Mouse (Mus musculus) intestine, embryonic 15.5 days (tissue): Measurements from ENCODE around the gene Nrbf2. TPM values are rescaled to one million over a fixed set of nuclear protein-coding genes. Genes with fewer than 3 reads are reported as not detected.

Experiments used
- ATAC-seq: fragments of 200-750 bp; cut with Nextera tagmentation; 2 replicates; pipeline ENCODE4 v1.8.0; 2017; ENCODE audit warnings: moderate TSS enrichment, moderate library complexity
- H3K27ac ChIP-seq: fragments of 300-500 bp; sonication (generic); 2 replicates; pipeline ENCODE4 v1.5.1; 2015; ENCODE audit warnings: mild to moderate bottlenecking, inconsistent platforms
- H3K27me3 ChIP-seq: fragments of 300-500 bp; sonication (generic); replicated peaks from 2 replicates; pipeline ENCODE4 v1.6.1; 2015; ENCODE audit warnings: inconsistent platforms
- H3K36me3 ChIP-seq: fragments of 300-500 bp; sonication (generic); 2 replicates; pipeline ENCODE4 v1.6.1; 2015; ENCODE audit warnings: inconsistent platforms
- H3K4me1 ChIP-seq: fragments of 300-500 bp; sonication (generic); replicated peaks from 2 replicates; pipeline ENCODE4 v1.6.1; 2015; ENCODE audit warnings: inconsistent platforms
- H3K4me2 ChIP-seq: fragments of 300-500 bp; sonication (generic); replicated peaks from 2 replicates; pipeline ENCODE4 v1.6.1; 2015; ENCODE audit warnings: mild to moderate bottlenecking, inconsistent platforms
- H3K4me3 ChIP-seq: fragments of 300-500 bp; sonication (generic); replicated peaks from 2 replicates; pipeline ENCODE4 v1.5.1; 2015; ENCODE audit warnings: inconsistent platforms
- H3K9ac ChIP-seq: fragments of 300-500 bp; sonication (generic); 2 replicates; pipeline ENCODE4 v1.6.1; 2015; ENCODE audit warnings: inconsistent platforms
- H3K9me3 ChIP-seq: fragments of 300-500 bp; sonication (generic); 2 replicates; pipeline ENCODE4 v1.6.1; 2016; ENCODE audit warnings: inconsistent platforms
- WGBS: fragments of 180-500 bp; shearing (Covaris S2); methylation state at CpG from one replicate; pipeline ENCODE4 v1.1.7; 2015; 5-methylcytosine and 5-hydroxymethylcytosine counted together
- polyA plus RNA-seq: library from polyadenylated mRNA; unstranded; fragments of >200 nt; fragmentation: Nextera tagmentation; extraction: Ambion mirVana; gene quantifications from 2 replicates; pipeline ENCODE4 v1.2.1, GENCODE M21; 2015

Nrbf2 gene
- 33.4 and 34.3 TPM in 2 replicates for polyA plus RNA-seq

DNA sequence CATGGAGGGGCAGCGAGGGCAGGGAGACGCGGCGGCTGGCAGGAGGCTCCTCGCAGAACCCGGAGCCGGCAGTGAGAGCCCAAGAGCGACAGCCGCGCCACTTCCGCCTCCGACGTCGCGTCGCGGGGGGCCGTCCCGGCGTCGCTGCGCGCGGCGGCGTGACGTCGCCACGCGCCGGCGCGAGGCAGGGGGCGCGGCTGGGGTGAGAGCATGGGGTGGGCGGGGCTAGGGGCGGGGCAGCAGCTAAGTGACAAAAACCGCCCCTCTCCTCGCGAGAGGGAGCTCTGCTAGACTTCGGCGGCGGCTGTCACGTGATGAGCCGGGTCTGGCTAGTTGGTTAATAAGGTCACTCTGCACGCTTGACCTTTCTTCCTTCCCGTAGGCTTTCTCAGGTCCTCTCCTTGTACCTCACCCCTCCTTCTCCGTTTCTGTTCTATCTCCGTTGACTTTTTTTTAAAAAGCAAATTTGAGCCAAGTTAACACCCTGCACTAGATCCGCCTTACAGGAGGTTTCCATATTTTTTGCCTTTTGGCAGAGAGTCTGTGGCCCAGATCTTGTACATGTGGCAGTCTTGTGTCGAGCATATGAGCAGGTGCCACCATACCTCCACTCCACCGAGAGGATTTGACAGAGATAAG, at the start of gene Nrbf2:
Gene Nrbf2 (minus strand): TSS at position 130 of the 639 bp plus-strand sequence.
- peak within 1 kb of the TSS; percentile 81 for H3K4me2 ChIP-seq
- H3K27ac ChIP-seq: peak within 1 kb of the TSS; percentile 66
- no peaks in the 10 kb centered on the region for H3K36me3 ChIP-seq
- peak within 1 kb of the TSS; percentile 97 for H3K4me3 ChIP-seq
- H3K27me3 ChIP-seq: no peaks in the 10 kb centered on the region
- WGBS: 2% methylated on average over 49 of the region's 52 CpGs
- H3K9me3 ChIP-seq: no peaks in the 10 kb centered on the region
- peak within 1 kb of the TSS; percentile 90 for H3K9ac ChIP-seq
- no peaks in the 10 kb centered on the region; the same call in 1 of the 2 replicates for H3K4me1 ChIP-seq
- peak; percentile 96 for ATAC-seq

DNA sequence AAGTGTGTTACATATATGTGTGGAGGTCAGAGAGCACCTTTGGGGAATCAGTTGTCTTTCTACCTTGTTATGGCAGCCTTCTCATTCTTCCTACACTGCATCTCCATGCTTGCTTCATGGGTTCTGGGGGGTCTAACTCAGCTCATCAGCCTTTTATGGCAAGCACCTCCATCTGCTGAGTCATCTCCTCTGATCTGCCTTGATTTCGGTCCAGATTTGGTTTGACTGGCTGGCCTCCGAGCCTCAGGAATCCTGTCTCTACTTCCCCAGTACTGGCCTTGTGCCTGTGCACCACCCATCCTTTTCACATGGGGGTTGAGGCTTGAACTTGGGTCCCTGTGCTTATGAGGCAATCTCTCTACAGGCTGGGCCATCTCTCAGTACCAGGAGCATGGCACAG, 45.5 kb upstream of the Nrbf2 start:
- no peak for ATAC-seq
- no peak overlapping the region for H3K9ac ChIP-seq
- no peaks in the 10 kb centered on the region for H3K27me3 ChIP-seq
- H3K4me2 ChIP-seq: no peak overlapping the region
- H3K36me3 ChIP-seq: no peaks in the 10 kb centered on the region
- H3K4me1 ChIP-seq: no peaks in the 10 kb centered on the region
- H3K4me3 ChIP-seq: no peak overlapping the region
- H3K9me3 ChIP-seq: no peaks in the 10 kb centered on the region
- WGBS: 86% methylated on average over 2 of the region's 2 CpGs
- H3K27ac ChIP-seq: no peak overlapping the region

DNA sequence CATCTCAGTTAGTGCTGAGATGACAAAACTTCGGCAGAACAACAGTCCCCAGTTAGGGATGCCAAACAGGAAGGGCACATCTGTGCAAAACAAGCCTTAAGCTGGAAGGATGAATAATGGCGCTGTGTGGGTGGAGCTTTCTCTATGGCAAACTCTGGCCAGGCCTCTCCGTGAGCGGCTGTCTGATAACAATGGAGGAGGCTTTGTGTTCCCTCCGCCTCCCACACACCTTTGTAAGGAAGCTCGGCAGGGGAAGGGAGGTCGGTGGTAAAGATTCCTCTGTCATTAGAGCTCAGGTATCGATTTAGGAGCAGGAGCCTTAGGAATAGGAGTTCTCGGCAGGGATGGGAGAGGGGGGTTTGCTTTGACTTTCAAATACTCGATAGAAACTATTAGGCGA, 44.6 kb upstream of the Nrbf2 start:
- ATAC-seq: no peak
- no peak overlapping the region for H3K4me3 ChIP-seq
- H3K4me1 ChIP-seq: no peaks in the 10 kb centered on the region
- no peak overlapping the region for H3K4me2 ChIP-seq
- no peak overlapping the region for H3K27ac ChIP-seq
- 38% methylated on average over 11 of the region's 11 CpGs for WGBS
- H3K36me3 ChIP-seq: no peaks in the 10 kb centered on the region
- H3K9ac ChIP-seq: no peak overlapping the region
- no peaks in the 10 kb centered on the region for H3K9me3 ChIP-seq
- no peaks in the 10 kb centered on the region for H3K27me3 ChIP-seq

DNA sequence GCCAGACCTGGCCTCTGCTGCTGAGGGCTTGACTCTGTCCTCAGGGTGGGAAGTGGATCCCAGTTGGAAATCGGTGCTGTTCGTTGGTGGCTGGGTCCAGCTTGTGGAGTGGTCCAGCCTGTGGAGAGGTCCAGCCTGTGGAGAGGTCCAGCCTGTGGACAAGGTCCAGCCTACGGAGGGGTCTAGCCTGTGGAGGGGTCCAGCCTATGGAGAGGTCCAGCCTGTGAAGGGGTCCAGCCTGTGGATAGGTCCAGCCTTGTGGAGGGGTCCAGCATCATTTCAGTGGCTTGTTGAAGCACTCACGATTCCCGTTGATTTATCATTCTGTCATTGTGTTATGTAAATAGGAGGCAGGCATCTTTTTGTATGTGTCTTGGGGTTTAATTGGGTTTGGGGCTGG, 43.1 kb upstream of the Nrbf2 start:
- no peaks in the 10 kb centered on the region for H3K4me1 ChIP-seq
- H3K27ac ChIP-seq: no peak overlapping the region
- no peaks in the 10 kb centered on the region for H3K9me3 ChIP-seq
- WGBS: 79% methylated on average over 5 of the region's 5 CpGs
- H3K4me2 ChIP-seq: no peak overlapping the region
- no peaks in the 10 kb centered on the region for H3K36me3 ChIP-seq
- no peak overlapping the region for H3K4me3 ChIP-seq
- no peaks in the 10 kb centered on the region for H3K27me3 ChIP-seq
- no peak for ATAC-seq
- no peak overlapping the region for H3K9ac ChIP-seq

DNA sequence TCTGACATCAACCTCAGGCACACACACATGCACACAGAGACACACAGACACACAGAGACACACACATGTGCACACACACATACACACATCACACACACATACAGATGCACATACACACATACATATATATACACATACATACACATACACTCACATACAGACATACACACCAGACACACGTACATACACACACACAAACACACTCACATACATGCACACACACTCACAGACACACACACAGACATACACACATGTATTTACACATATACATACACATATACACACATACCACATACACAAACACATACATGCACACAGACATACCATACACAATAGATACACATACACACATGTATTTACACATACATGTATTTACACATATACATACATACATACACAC, 38.9 kb upstream of the Nrbf2 start:
- Histone ChIP-seq H3K27me3 (no peaks in the 10 kb centered on the region), H3K27ac (no peak overlapping the region), H3K4me3 (no peak overlapping the region), H3K4me1 (peaks cover 3% of the 10 kb centered on the region; the same call in 1 of the 2 replicates), H3K36me3 (no peaks in the 10 kb centered on the region), H3K4me2 (no peak overlapping the region), H3K9me3 (no peaks in the 10 kb centered on the region), H3K9ac (no peak overlapping the region)
- WGBS: 63% methylated on average over 1 of the region's 1 CpGs
- no peak for ATAC-seq

DNA sequence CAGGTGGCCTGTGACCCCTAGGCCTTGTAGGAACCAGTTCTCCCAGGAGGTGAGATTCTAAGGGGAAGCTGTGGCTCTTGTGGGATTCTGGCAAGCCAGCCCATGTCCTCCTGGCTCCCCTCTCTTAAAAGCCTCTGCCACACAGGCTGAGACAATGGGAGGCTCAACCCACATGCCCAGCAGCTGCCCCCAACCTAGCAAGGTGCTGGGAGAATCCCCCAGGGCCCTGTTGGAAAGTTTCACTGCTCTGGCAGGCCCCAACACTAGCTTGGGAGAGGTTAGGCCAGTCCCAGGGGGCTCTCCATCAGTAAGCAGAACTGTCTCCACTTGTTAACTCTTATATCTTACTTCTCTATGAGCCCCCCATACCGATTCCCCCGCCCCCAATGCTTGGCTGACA, 36.3 kb upstream of the Nrbf2 start:
- no peak overlapping the region for H3K4me3 ChIP-seq

DNA sequence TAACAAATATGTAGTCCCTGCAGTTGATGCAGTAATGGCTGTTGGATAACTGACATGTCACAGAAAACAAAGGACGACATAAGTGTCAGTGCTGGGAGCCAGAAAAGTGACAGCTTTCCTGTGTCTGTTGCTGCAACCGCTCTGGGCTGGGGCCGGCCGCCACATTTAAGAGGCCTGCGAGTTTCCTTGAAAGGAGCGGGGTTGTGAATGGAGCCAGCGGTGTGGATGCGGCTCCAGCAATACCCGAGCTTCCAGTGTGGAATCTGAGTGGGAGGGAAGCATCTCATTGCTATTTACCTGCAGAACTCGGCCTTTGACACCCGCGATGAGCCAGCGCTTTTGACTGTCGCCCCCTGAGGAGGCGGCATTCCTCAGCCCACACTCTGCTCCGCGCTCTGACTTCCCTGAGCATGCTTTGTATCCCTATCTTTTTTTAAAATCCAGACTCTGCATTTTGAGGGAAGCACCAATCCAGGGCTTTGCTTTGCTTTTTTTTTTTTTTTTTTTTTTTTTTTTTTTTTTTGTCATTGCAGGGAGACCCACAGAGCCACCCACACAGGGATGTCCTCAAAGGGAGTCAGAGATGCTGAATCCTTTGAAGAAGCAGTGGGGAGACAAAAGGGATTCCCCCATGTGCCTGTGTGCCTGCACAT, 35.2 kb upstream of the Nrbf2 start:
- Histone ChIP-seq H3K36me3 (no peaks in the 10 kb centered on the region), H3K27ac (no peak overlapping the region), H3K4me3 (no peak overlapping the region), H3K9ac (no peak overlapping the region), H3K27me3 (no peaks in the 10 kb centered on the region), H3K9me3 (no peaks in the 10 kb centered on the region), H3K4me1 (peaks cover 3% of the 10 kb centered on the region; the same call in 1 of the 2 replicates), H3K4me2 (0 out of 2 replicates have a peak overlapping the region, but pooled peaks have one; percentile 6)
- ATAC-seq: no peak
- WGBS: 24% methylated on average over 17 of the region's 17 CpGs

More for the DNA sequence above, 36.3 kb upstream of the Nrbf2 start:
- no peak for ATAC-seq
- Histone ChIP-seq H3K36me3 (no peaks in the 10 kb centered on the region), H3K27me3 (no peaks in the 10 kb centered on the region), H3K27ac (no peak overlapping the region), H3K4me2 (no peak overlapping the region), H3K9me3 (no peaks in the 10 kb centered on the region), H3K4me1 (peaks cover 3% of the 10 kb centered on the region; the same call in 1 of the 2 replicates), H3K9ac (no peak overlapping the region)
- 93% methylated on average over 2 of the region's 2 CpGs for WGBS

DNA sequence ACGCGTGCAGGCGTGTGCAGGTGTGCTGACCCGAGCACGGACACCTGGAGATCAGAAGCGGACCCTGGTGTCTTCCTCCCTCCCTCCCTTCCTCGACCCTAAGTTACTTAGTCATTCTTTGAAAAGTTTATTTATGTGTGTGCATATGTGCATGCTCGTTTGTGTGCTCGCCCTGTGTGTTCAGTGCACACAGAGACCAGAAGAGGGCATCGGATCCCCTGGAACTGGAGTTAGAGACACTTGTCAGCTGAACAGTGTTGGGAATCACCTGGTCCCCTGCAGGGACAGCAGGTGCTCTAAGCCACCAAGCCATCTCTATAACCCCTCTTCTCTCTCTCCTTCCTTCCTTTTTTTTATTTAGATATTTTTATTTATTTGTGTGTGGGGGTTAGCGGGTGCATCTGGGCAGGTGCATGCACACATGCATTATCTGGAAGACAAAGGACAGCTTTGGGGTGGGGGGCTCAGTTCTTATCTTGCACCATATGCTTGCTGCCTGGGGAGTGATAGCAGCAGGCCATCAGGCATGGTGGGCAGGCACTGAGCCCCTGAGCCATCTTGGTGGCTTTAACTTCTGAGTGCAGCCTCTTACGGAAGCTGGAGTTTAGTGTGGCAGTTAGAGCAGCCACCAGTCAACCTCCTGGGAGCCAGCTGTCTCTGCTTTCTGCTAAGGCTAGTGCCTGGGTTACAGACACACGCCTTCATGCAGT, 34.1 kb upstream of the Nrbf2 start:
- no peak for ATAC-seq
- no peaks in the 10 kb centered on the region for H3K27me3 ChIP-seq
- WGBS: 76% methylated on average over 13 of the region's 13 CpGs

DNA sequence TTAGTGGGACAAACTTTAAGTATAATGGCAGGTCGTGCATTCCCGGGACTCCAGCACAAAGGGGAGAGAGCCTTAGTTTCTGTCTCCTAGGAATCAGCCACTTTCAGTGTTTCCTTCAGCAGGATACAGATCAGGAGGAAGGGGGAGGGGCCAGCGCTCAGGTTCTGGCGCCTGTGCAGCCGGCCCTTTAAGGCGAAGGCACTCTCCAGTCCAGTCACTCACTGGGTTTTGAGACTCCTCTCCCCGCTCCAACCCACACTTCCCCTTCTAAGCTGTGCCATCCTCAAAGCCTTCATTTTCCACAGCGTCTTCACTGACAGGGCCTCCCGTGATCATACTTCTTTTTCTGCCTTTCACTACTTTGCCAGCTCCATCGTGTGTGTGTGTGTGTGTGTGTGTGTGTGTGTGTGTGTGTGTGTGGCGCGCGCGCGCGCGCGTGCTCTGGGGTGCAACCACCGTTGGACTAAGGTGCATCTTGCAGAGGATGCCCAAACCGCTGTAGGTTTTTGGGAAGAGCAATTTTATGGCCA, 32.9 kb upstream of the Nrbf2 start:
- Histone ChIP-seq H3K27me3 (no peaks in the 10 kb centered on the region), H3K4me1 (peaks cover 3% of the 10 kb centered on the region; the same call in 1 of the 2 replicates), H3K9ac (no peak overlapping the region), H3K9me3 (no peaks in the 10 kb centered on the region), H3K27ac (no peak overlapping the region), H3K4me2 (peak overlapping the region; percentile 57), H3K36me3 (no peaks in the 10 kb centered on the region), H3K4me3 (peak overlapping the region; percentile 14)
- 3% methylated on average over 20 of the region's 20 CpGs for WGBS
- ATAC-seq: peak; percentile 56; the same call in 1 of the 2 replicates

More for the DNA sequence above, 34.1 kb upstream of the Nrbf2 start:
- H3K4me1 ChIP-seq: peaks cover 3% of the 10 kb centered on the region; the same call in 1 of the 2 replicates
- H3K4me3 ChIP-seq: no peak overlapping the region
- no peak overlapping the region for H3K27ac ChIP-seq
- H3K9me3 ChIP-seq: no peaks in the 10 kb centered on the region
- no peak overlapping the region for H3K9ac ChIP-seq
- H3K4me2 ChIP-seq: no peak overlapping the region
- no peaks in the 10 kb centered on the region for H3K36me3 ChIP-seq

DNA sequence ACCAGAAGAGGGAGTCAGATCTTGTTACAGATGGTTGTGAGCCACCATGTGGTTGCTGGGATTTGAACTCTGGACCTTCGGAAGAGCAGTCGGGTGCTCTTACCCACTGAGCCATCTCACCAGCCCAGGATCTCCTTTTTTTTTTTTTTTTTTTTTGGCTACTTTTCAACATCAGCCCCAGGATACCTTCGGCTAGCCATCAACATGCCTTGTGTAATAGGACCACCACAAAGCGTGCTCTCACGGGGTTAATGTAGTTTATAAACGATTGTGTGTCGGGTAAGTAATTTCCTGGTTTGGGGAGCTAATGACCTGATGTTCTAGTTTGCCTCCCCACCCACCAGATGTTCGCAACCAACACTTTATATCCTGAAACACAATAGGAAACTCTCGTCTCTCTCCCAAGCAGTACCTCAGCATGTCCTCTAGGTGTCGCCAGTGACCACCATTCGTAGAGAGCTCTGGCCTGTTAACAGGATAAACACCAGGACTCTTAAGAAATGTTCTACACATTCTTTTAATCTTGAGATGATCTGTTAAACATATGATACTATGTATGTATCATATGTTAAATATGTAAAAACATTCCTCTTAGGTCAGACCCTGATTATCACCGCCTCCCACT, 29.8 kb upstream of the Nrbf2 start:
- H3K27me3 ChIP-seq: no peaks in the 10 kb centered on the region
- H3K4me2 ChIP-seq: no peak overlapping the region
- no peak overlapping the region for H3K4me3 ChIP-seq
- no peaks in the 10 kb centered on the region for H3K4me1 ChIP-seq
- H3K27ac ChIP-seq: no peak overlapping the region
- no peak overlapping the region for H3K9ac ChIP-seq
- no peaks in the 10 kb centered on the region for H3K36me3 ChIP-seq
- H3K9me3 ChIP-seq: no peaks in the 10 kb centered on the region
- WGBS: 12% methylated on average over 10 of the region's 12 CpGs
- peak; percentile 59; the same call in 1 of the 2 replicates for ATAC-seq

DNA sequence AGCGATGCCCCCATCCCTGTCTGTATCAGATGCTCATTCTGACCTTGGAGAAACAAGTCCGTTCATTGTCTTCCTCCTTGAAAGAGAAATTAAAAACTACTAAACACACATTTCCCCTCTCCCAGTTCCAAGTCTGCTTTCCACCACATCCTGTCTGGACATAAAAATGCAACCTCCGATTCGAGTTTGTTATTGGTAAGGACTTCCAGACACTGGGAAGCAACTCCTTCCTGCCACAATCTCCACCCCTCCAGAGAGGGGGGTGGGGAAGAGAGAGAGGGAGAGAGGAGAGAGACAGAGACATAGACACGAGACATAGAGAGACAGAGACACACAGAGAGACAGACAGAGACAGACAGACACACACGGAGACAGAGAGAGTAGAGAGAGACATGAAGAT, 27.4 kb upstream of the Nrbf2 start:
- Histone ChIP-seq H3K27me3 (no peaks in the 10 kb centered on the region), H3K4me1 (no peaks in the 10 kb centered on the region), H3K9me3 (no peaks in the 10 kb centered on the region), H3K4me2 (no peak overlapping the region), H3K36me3 (no peaks in the 10 kb centered on the region), H3K9ac (no peak overlapping the region), H3K27ac (no peak overlapping the region), H3K4me3 (no peak overlapping the region)
- WGBS: 47% methylated on average over 6 of the region's 6 CpGs
- no peak for ATAC-seq
